In genomic region chr3:117751665-117752064, GRCm38 (mm10) we compare ENCODE assay signal across 11 mouse cellular contexts.
DNase-seq lines count a peak whose midpoint lies in the region; ATAC-seq lines count a peak whose summit lies in the region.
"Had no signal": no experiment of that assay in that cellular context is flagged by ENCODE, and none has a peak within 500 bp of the region (broad histone marks: within the 10 kb centered on the region; RNA-seq: fewer than 3 reads in every experiment).

No protein-coding gene starts in this region.

- 65% methylated on average over 2 of the region's 2 CpGs for WGBS in forebrain, embryonic 13.5 days
- 71% methylated on average over 2 of the region's 2 CpGs for WGBS in forebrain, embryonic 10.5 days
- 55% methylated on average over 2 of the region's 2 CpGs for WGBS in limb, embryonic 11.5 days
- 60% methylated on average over 2 of the region's 2 CpGs for WGBS in limb, embryonic 10.5 days
- WGBS in embryonic facial prominence, embryonic 11.5 days: 52% methylated on average over 2 of the region's 2 CpGs

- no peaks in the 10 kb centered on the region for H3K9me3 ChIP-seq in forebrain, embryonic 13.5 days (replicated peaks)
- no peaks in the 10 kb centered on the region for H3K9me3 ChIP-seq in forebrain, embryonic 10.5 days
- no peaks in the 10 kb centered on the region for H3K9me3 ChIP-seq in limb, embryonic 11.5 days (ENCODE audit: control insufficient read depth, low read length)
- H3K9me3 ChIP-seq in limb, embryonic 10.5 days (replicated peaks): no peaks in the 10 kb centered on the region
- no peaks in the 10 kb centered on the region for H3K9me3 ChIP-seq in embryonic facial prominence, embryonic 11.5 days (replicated peaks; ENCODE audit: control insufficient read depth, low read length)
- H3K9me3 ChIP-seq: embryonic facial prominence, embryonic 13.5 days; limb, embryonic 15.5 days had no signal

- no peak overlapping the region for H3K27ac ChIP-seq in forebrain, embryonic 13.5 days
- H3K27ac ChIP-seq in forebrain, embryonic 10.5 days: no peak overlapping the region
- no peak overlapping the region for H3K27ac ChIP-seq in limb, embryonic 11.5 days (replicated peaks; ENCODE audit: low read depth, low read length)
- H3K27ac ChIP-seq in limb, embryonic 10.5 days: no peak overlapping the region
- no peak overlapping the region for H3K27ac ChIP-seq in embryonic facial prominence, embryonic 11.5 days (replicated peaks; ENCODE audit: low read depth, low read length)
- H3K27ac ChIP-seq: embryonic facial prominence, embryonic 13.5 days; limb, embryonic 15.5 days had no signal

- H3K4me1 ChIP-seq in forebrain, embryonic 13.5 days: no peaks in the 10 kb centered on the region
- H3K4me1 ChIP-seq in forebrain, embryonic 10.5 days: no peaks in the 10 kb centered on the region
- no peaks in the 10 kb centered on the region for H3K4me1 ChIP-seq in limb, embryonic 11.5 days (ENCODE audit: control insufficient read depth, insufficient read depth, low read length)
- H3K4me1 ChIP-seq in limb, embryonic 10.5 days: no peaks in the 10 kb centered on the region
- no peaks in the 10 kb centered on the region for H3K4me1 ChIP-seq in embryonic facial prominence, embryonic 11.5 days (ENCODE audit: control insufficient read depth, insufficient read depth, low read length)
- H3K4me1 ChIP-seq: embryonic facial prominence, embryonic 13.5 days; limb, embryonic 15.5 days had no signal

- peak; percentile 36; the same call in 1 of the 2 replicates for ATAC-seq in forebrain, embryonic 13.5 days
- ATAC-seq in limb, embryonic 11.5 days (ENCODE audit: insufficient number of reproducible peaks, low FRiP score, low TSS enrichment, low read depth): peak; percentile 51; the same call in 1 of the 2 replicates
- no peak for ATAC-seq in embryonic facial prominence, embryonic 11.5 days (replicated peaks; ENCODE audit: insufficient number of reproducible peaks, low FRiP score, low TSS enrichment, low read depth)

- H3K4me2 ChIP-seq in forebrain, embryonic 13.5 days: no peak overlapping the region
- H3K4me2 ChIP-seq in limb, embryonic 11.5 days (ENCODE audit: low read depth, severe bottlenecking): no peak overlapping the region
- H3K4me2 ChIP-seq in embryonic facial prominence, embryonic 11.5 days (ENCODE audit: low read depth, low read length): no peak overlapping the region
- H3K4me2 ChIP-seq: embryonic facial prominence, embryonic 13.5 days; limb, embryonic 15.5 days had no signal

- H3K4me3 ChIP-seq in forebrain, embryonic 13.5 days: no peak overlapping the region
- H3K4me3 ChIP-seq in forebrain, embryonic 10.5 days: no peak overlapping the region
- H3K4me3 ChIP-seq in limb, embryonic 11.5 days (ENCODE audit: low read depth, low read length): no peak overlapping the region
- H3K4me3 ChIP-seq in limb, embryonic 10.5 days: no peak overlapping the region
- no peak overlapping the region for H3K4me3 ChIP-seq in embryonic facial prominence, embryonic 11.5 days (ENCODE audit: low read depth, low read length)
- H3K4me3 ChIP-seq: embryonic facial prominence, embryonic 13.5 days; limb, embryonic 15.5 days had no signal

- no peaks in the 10 kb centered on the region for H3K36me3 ChIP-seq in forebrain, embryonic 13.5 days (ENCODE audit: poor library complexity, severe bottlenecking)
- no peaks in the 10 kb centered on the region for H3K36me3 ChIP-seq in forebrain, embryonic 10.5 days (replicated peaks)
- H3K36me3 ChIP-seq in limb, embryonic 11.5 days (ENCODE audit: control insufficient read depth, insufficient read depth, low read length): no peaks in the 10 kb centered on the region
- no peaks in the 10 kb centered on the region for H3K36me3 ChIP-seq in limb, embryonic 10.5 days
- H3K36me3 ChIP-seq in embryonic facial prominence, embryonic 11.5 days (replicated peaks; ENCODE audit: control insufficient read depth, insufficient read depth, low read depth, low read length): no peaks in the 10 kb centered on the region
- H3K36me3 ChIP-seq: embryonic facial prominence, embryonic 13.5 days; limb, embryonic 15.5 days had no signal

- H3K9ac ChIP-seq in forebrain, embryonic 13.5 days: no peak overlapping the region
- H3K9ac ChIP-seq in limb, embryonic 11.5 days (ENCODE audit: low read length): no peak overlapping the region
- no peak overlapping the region for H3K9ac ChIP-seq in embryonic facial prominence, embryonic 11.5 days (replicated peaks; ENCODE audit: low read length)
- H3K9ac ChIP-seq: embryonic facial prominence, embryonic 13.5 days; limb, embryonic 15.5 days had no signal

- no peak for DNase-seq in forebrain, embryonic 10.5 days (ENCODE audit: extremely low spot score, low spot score)
- no peak for DNase-seq in limb, embryonic 11.5 days (ENCODE audit: low spot score)
- no peak for DNase-seq in limb, embryonic 10.5 days (ENCODE audit: low spot score)
- DNase-seq in ES-CJ7 (ENCODE audit: low read depth, low spot score): peak; percentile 12
- DNase-seq in embryonic facial prominence, embryonic 11.5 days (ENCODE audit: low spot score): peak; percentile 32
- no peak for DNase-seq in urinary bladder, postnatal 25 days (ENCODE audit: low spot score)
- DNase-seq in lung, postnatal 14 days: no peak
- DNase-seq: thymus, postnatal 14 days had no signal

- H3K27me3 ChIP-seq in forebrain, embryonic 13.5 days: no peaks in the 10 kb centered on the region
- no peaks in the 10 kb centered on the region for H3K27me3 ChIP-seq in forebrain, embryonic 10.5 days (ENCODE audit: poor library complexity, severe bottlenecking)
- no peaks in the 10 kb centered on the region for H3K27me3 ChIP-seq in limb, embryonic 11.5 days (ENCODE audit: control insufficient read depth, insufficient read depth, low read length)
- H3K27me3 ChIP-seq in limb, embryonic 10.5 days (ENCODE audit: low read depth, poor library complexity, severe bottlenecking): no peaks in the 10 kb centered on the region
- H3K27me3 ChIP-seq in embryonic facial prominence, embryonic 11.5 days (ENCODE audit: control insufficient read depth, insufficient read depth, low read length): no peaks in the 10 kb centered on the region
- H3K27me3 ChIP-seq: embryonic facial prominence, embryonic 13.5 days; limb, embryonic 15.5 days had no signal

Comparison
In these comparisons a context has a peak if more than half of its experiments do, and no peak if none do; other contexts are left out.
1. DNase-seq: peak in ES-CJ7 (single experiment) and embryonic facial prominence, embryonic 11.5 days (single experiment); none in forebrain, embryonic 10.5 days (single experiment), limb, embryonic 11.5 days (single experiment), limb, embryonic 10.5 days (single experiment), urinary bladder, postnatal 25 days (single experiment) and lung, postnatal 14 days (single experiment).